Mouse (Mus musculus): ENCODE data around the gene Edem2.

DNA sequence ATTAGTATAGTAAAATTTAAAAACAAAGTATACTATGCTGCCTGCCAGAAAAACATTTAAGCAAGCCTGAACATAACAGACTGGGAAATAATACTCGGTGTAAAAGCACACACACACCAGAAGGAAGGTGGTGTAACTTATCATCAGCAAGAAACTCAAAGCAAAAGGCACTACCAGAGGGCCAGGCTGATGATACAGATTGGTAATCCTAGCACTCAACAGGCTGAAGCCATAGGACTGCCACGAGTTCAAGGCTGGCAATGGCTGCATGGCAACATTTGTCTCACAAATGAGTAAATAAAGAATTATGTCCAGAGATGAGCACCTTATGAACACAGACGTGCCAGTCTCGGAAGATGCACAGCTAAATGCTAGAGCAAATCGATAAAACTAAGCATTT is 45.5 kb downstream of the Edem2 start:
- TF ChIP-seq POLR2A (IDR thresholded peaks at IDR 0.05; ENCODE audit: low read depth, low read length) (no peak), CTCF (conservative IDR thresholded peaks at IDR 0.05; ENCODE audit: insufficient read depth, insufficient read length, low read depth, low read length) (no peak)

All from kidney, adult 2 months (tissue).